8 mouse cellular contexts compared by ENCODE assay signal in genomic region chr7:37362879-37363278, GRCm38 (mm10).
DNase-seq lines count a peak whose midpoint lies in the region; ATAC-seq and TF ChIP-seq lines count a peak whose summit lies in the region.

No protein-coding gene starts in this region.

- no peak for ATAC-seq in heart, embryonic 11.5 days (replicated peaks; ENCODE audit: insufficient number of reproducible peaks, low FRiP score, low TSS enrichment)
- no peak for ATAC-seq in forebrain, postnatal 0 days
- no peak for ATAC-seq in CD4-positive, CD25-positive, alpha-beta regulatory T cell, adult 4 months

- H3K79me2 ChIP-seq in C2C12 (ENCODE audit: control insufficient read depth, insufficient read depth) = no peaks in the 10 kb centered on the region

- H3K36me3 ChIP-seq in heart, embryonic 11.5 days (ENCODE audit: control insufficient read depth, insufficient read depth, low read length) = no peaks in the 10 kb centered on the region
- no peaks in the 10 kb centered on the region for H3K36me3 ChIP-seq in C2C12 (ENCODE audit: control insufficient read depth, insufficient read depth)
- H3K36me3 ChIP-seq in forebrain, postnatal 0 days (ENCODE audit: insufficient read depth) = no peaks in the 10 kb centered on the region
- no peaks in the 10 kb centered on the region for H3K36me3 ChIP-seq in midbrain, embryonic 10.5 days

- no peaks in the 10 kb centered on the region for H3K27me3 ChIP-seq in heart, embryonic 11.5 days (ENCODE audit: control insufficient read depth, insufficient read depth, low read length)
- no peaks in the 10 kb centered on the region for H3K27me3 ChIP-seq in C2C12 (ENCODE audit: control insufficient read depth, insufficient read depth, insufficient read length)
- H3K27me3 ChIP-seq in forebrain, postnatal 0 days (ENCODE audit: insufficient read depth, low read length) = peaks cover 4% of the 10 kb centered on the region; the same call in 1 of the 2 replicates
- H3K27me3 ChIP-seq in midbrain, embryonic 10.5 days (ENCODE audit: low read depth, poor library complexity, severe bottlenecking) = peaks cover 13% of the 10 kb centered on the region; the same call in 1 of the 2 replicates

- H3K79me3 ChIP-seq in C2C12 (ENCODE audit: low read depth) = no peaks in the 10 kb centered on the region

- peak overlapping the region; percentile 12; the same call in 1 of the 2 replicates for H3K27ac ChIP-seq in heart, embryonic 11.5 days (ENCODE audit: low read depth, low read length)
- H3K27ac ChIP-seq in forebrain, postnatal 0 days (ENCODE audit: low read depth, low read length) = no peak overlapping the region
- H3K27ac ChIP-seq in midbrain, embryonic 10.5 days (replicated peaks) = peak overlapping the region; percentile 87

- H3K4me3 ChIP-seq in heart, embryonic 11.5 days (ENCODE audit: low read depth, low read length) = peak overlapping the region; percentile 41; the same call in 1 of the 2 replicates
- no peak overlapping the region for H3K4me3 ChIP-seq in C2C12 (ENCODE audit: insufficient read depth, poor library complexity, severe bottlenecking)
- no peak overlapping the region for H3K4me3 ChIP-seq in forebrain, postnatal 0 days (ENCODE audit: low read depth, low read length)
- H3K4me3 ChIP-seq in midbrain, embryonic 10.5 days = peak overlapping the region; percentile 45

- TF ChIP-seq CTCF in C2C12 (IDR thresholded peaks at IDR 0.05; ENCODE audit: control insufficient read depth, insufficient read depth, insufficient read length) = no peak
- TF ChIP-seq CTCF in forebrain, postnatal 0 days (IDR thresholded peaks at IDR 0.05; ENCODE audit: low read depth) = no peak

- no peak overlapping the region for H3K9ac ChIP-seq in heart, embryonic 11.5 days (ENCODE audit: low read depth, low read length)
- no peak overlapping the region for H3K9ac ChIP-seq in forebrain, postnatal 0 days

- peak overlapping the region; percentile 72 for H3K4me2 ChIP-seq in heart, embryonic 11.5 days
- H3K4me2 ChIP-seq in forebrain, postnatal 0 days (ENCODE audit: low read depth) = 0 out of 2 replicates have a peak overlapping the region, but pooled peaks have one; percentile 42

- intact Hi-C loops in heart, postnatal 36 days (cut with DNase I) = no loop called here

- H3ac ChIP-seq in C2C12 (ENCODE audit: control insufficient read depth, insufficient read length, low read depth) = peak overlapping the region; percentile 43

- H3K9me3 ChIP-seq in heart, embryonic 11.5 days (replicated peaks; ENCODE audit: control insufficient read depth, low read length) = no peaks in the 10 kb centered on the region
- no peaks in the 10 kb centered on the region for H3K9me3 ChIP-seq in forebrain, postnatal 0 days (ENCODE audit: low read length)
- no peaks in the 10 kb centered on the region for H3K9me3 ChIP-seq in midbrain, embryonic 10.5 days (replicated peaks)

- WGBS in heart, embryonic 11.5 days (ENCODE audit: insufficient replicate concordance) = 53% methylated on average over 8 of the region's 8 CpGs
- 9% methylated on average over 8 of the region's 8 CpGs for WGBS in forebrain, postnatal 0 days
- WGBS in midbrain, embryonic 10.5 days = 28% methylated on average over 8 of the region's 8 CpGs

- DNase-seq in heart, postnatal 36 days = no peak
- no peak for DNase-seq in forebrain, postnatal 0 days
- no peak for DNase-seq in midbrain, embryonic 10.5 days (ENCODE audit: low spot score)
- no peak for DNase-seq in right cerebral cortex, postnatal 4 days
- no peak for DNase-seq in spleen, postnatal 36 days (ENCODE audit: low spot score in 2 of 2)

- 0 out of 2 replicates have a peak, but pooled peaks cover 3% of the 10 kb centered on the region for H3K4me1 ChIP-seq in heart, embryonic 11.5 days (ENCODE audit: control insufficient read depth, insufficient read depth, low read length)
- H3K4me1 ChIP-seq in forebrain, postnatal 0 days (ENCODE audit: insufficient read depth) = 0 out of 2 replicates have a peak, but pooled peaks cover 5% of the 10 kb centered on the region
- peaks cover 69% of the 10 kb centered on the region for H3K4me1 ChIP-seq in midbrain, embryonic 10.5 days

TF ChIP-seq in C2C12, 6 proteins besides CTCF, POLR2A, EP300 and RAD21:
- TF ChIP-seq MYOG (IDR thresholded peaks at IDR 0.05; ENCODE audit: control insufficient read depth, extremely low read depth, insufficient read length) (no peak), CEBPB (IDR thresholded peaks at IDR 0.05; ENCODE audit: low read depth) (no peak), MYOD1 (IDR thresholded peaks at IDR 0.05; ENCODE audit: control insufficient read depth, insufficient read length, low read depth) (no peak), USF1 (IDR thresholded peaks at IDR 0.05; ENCODE audit: low read depth) (no peak), MAX (IDR thresholded peaks at IDR 0.05) (no peak), FOSL1 (IDR thresholded peaks at IDR 0.05; ENCODE audit: insufficient read depth, low read length, poor library complexity, severe bottlenecking) (no peak)

Comparison
In these comparisons a context has a peak if more than half of its experiments do, and no peak if none do; other contexts are left out.
1. H3K4me3 ChIP-seq: peak in heart, embryonic 11.5 days (single experiment) and midbrain, embryonic 10.5 days (single experiment); none in C2C12 (single experiment) and forebrain, postnatal 0 days (single experiment).